Mouse (Mus musculus) brain, embryonic 14.5 days (tissue): ENCODE results near the gene Sirt5. TPM values are rescaled to one million over a fixed set of nuclear protein-coding genes. Genes with fewer than 3 reads are reported as not detected.
A peak's percentile ranks its signal among the peaks of the same experiment; 100 is the strongest.

Experiments
- DNase-seq: peaks from one replicate; pipeline ENCODE4 v3.0.0-alpha.2; 2011; ENCODE audit warnings: low read depth
- CTCF ChIP-seq: fragments of 200-500 bp; IDR thresholded peaks from 2 replicates; pipeline ENCODE4 v1.5.1; 2012; ENCODE audit warnings: inconsistent platforms, mild to moderate bottlenecking, moderate library complexity, borderline replicate concordance; ENCODE audit not compliant: insufficient read depth, insufficient read length; ENCODE audit errors: extremely low read depth
- POLR2A ChIP-seq: fragments of 200-500 bp; IDR thresholded peaks from 2 replicates; pipeline ENCODE4 v1.6.1; 2012; ENCODE audit warnings: mild to moderate bottlenecking, inconsistent platforms, borderline replicate concordance; ENCODE audit not compliant: poor library complexity, insufficient read depth, insufficient read length, severe bottlenecking; ENCODE audit errors: extremely low read depth
- polyA plus RNA-seq: library from polyadenylated mRNA; depleted of rRNA; stranded (reverse); fragments of >200 nt; gene quantifications from 2 replicates; pipeline ENCODE4 v1.2.3, GENCODE M21; 2012

Sirt5 gene
- polyA plus RNA-seq, 1 experiment, result 21.3 TPM

DNA sequence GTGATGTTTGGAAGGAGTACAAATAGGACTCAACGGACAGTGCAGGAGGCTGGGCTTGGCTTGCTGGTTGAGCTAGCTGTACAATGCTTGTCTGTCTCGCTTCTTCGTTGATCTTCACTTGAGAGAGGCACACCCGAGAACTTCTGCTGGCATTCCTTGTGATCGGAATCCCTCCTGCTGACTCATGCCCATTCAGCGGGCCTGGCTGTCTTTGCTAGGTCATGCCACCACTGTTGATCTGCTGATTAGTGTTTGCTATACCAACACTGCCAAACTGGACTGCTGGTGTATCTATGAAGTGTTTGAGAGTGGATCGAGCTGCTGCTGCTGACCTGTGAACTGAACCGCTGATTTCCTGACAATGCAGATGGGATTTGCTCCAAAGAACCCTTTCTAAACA lies 15.9 kb upstream of the Sirt5 start:
- TF ChIP-seq CTCF, result no peak
- TF ChIP-seq POLR2A, result no peak
- DNase-seq, result no peak

DNA sequence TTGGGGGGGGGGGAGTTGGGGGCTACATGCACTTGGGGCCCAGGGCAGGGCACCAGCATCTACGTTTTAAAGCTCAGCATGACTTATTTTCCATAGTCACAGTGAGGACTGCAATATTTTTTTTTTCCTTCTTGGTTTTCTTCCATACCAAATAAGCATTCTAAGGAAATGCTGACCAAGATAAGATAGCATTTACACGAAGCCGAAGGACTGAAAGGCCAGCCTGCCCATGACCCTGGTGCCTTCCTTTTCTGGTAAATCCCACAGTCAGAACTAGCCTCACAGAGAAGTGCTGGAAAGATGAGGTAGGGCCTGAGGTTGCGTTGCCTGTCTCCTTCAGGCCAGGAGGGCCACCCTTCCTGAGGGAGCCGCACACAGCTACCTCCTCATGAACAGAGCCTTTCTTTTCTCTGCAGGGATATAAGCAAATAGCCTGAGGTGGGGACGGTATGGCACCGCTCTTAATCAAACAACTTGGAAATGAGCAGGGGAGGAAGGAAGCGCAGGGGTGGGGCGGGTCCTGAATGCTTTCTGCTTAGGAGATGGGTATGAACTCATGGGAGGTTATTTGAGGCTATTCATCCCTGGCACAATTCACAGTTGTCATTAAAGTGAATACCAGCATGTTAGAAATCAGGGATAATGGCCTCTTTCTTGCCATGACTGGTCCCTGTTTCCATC lies 14.7 kb upstream of the Sirt5 start:
- TF ChIP-seq POLR2A, result no peak
- no peak for TF ChIP-seq CTCF
- no peak for DNase-seq

DNA sequence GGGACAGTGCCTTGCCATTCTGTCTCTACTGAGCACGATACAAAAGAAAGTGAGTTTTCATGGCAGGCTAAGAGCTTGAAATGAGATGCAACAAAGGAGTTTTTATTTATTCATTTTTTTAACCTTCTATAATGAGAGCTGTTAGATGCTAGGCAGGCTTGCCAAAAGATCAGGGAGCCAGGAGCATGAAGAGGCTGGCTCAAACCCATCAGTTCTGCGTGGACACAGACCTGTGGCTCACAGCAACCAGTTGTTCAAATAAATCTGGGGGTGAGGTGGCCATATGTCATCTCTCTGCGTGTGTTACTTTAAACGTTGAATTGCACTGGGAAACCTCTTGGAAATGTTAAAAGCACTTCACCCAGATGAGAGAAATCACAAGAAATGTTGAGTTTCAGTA lies 11.9 kb upstream of the Sirt5 start:
- DNase-seq, result no peak
- no peak for TF ChIP-seq CTCF
- no peak for TF ChIP-seq POLR2A

DNA sequence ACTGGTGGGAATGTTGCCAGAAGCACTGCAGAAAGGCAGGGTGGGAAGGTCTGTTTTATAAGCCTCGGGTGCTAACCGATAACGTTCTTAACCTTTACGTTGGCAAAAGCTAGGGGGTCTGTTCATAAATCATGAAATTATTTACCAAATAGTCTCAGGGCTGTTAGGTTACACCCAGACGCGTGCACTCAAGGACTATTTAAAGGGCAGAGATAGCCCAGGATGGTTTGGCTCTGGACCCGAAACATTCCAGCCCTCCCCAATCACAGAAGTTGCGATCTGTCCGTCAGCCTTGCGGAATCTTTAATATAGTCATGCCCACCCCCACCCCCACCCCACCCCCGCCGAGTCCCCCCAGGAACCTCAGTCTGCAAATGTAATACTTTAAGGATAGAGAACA lies 10.9 kb upstream of the Sirt5 start:
- no peak for DNase-seq
- TF ChIP-seq CTCF (no peak), POLR2A (no peak)

DNA sequence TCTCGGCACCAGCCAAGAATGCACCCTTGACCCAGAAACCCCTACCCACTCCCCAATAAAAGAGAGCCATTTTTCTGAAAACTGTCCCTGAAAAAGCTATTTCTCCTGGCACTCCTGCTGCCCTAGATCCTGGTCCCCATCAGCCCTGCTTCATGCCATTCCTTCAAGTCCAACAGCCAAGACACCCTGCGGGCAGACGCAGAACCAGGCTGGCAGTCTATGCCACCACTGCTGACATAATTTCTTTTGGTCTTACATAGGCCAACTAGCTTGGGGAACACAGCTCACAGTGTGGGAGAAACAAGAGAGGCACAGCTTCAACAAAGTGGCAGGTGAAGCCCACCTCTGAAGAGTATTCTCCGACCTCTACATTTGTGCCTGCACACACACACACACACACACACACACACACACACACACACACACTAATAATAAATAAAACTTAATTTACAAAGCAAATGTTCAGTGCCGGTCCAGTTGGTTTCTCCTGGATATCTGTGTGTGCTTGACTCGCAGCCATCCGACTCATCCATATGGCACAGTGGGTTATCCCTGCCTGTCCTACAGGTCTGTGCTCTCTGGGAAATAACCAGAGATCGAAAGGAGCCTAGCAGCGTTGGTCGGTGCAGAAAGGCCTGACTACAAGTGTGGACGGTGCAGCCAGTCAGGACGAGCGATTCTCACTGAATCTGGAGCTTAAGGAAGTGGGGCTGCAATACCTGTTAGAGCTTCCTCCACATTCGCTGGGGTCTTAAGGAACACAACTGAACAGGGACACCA lies 8.8 kb upstream of the Sirt5 start:
- DNase-seq, result no peak
- TF ChIP-seq POLR2A (no peak), CTCF (no peak)

DNA sequence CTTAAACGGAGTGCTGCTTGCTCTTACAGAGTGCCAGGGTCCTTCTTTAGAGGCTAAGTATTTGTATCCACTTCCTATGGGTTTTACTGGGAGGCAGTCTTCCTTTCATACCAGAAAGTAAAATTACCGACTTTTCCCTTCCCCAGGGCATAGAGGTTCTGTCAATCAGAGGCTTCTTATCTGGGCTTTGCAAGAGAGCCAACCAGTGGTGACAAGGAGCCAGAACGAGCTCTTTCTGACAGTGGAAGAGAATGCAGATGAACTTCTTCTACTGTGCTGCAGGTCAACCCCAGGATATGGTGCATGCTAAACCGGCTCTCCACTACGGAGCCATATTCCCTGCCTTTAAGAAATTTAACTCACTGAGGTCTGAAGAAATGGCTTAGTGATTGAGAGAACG lies 4.8 kb upstream of the Sirt5 start:
- DNase-seq, result no peak
- no peak for TF ChIP-seq POLR2A
- TF ChIP-seq CTCF, result no peak

DNA sequence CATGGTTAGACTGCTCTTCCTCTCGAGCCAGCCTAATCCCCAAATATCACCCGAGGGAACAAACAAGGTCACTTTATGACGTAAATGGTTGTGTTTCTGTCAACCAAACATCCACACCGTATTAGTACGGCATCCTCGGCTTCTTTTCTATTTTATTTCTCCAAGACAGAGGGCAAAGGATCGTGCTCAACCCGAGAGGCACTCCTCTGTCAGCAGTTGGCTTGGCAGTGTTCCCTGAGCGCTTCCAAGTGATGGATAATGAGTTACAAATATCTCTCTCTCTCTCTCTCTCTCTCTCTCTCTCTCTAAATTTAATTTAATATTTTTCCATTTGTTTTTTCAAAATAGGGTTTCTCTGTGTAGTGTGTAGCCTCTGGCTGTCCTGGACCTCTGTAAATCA lies 2.9 kb upstream of the Sirt5 start:
- TF ChIP-seq CTCF, result no peak
- TF ChIP-seq POLR2A, result no peak
- peak; percentile 9 for DNase-seq

DNA sequence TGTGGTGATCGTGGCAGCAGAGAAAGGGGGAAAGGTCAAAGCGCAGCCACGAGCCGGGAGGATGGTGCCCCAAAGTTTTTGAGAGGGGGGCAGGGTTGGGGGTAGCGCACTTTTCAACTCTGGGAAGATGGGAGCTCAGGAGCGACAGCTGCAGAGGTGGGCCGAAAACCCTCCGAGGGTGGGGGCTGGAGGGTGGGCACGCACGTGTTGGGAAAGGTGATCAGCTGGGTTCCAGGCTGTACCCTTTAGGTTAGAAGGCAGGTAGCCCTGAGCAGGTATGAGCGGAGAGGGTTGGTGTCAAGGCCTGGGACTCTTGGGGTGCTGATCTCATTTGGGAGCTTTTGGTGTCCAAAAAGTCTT lies 509 bp downstream of the Sirt5 start:
- no peak for TF ChIP-seq CTCF
- no peak for TF ChIP-seq POLR2A
- DNase-seq, result no peak

DNA sequence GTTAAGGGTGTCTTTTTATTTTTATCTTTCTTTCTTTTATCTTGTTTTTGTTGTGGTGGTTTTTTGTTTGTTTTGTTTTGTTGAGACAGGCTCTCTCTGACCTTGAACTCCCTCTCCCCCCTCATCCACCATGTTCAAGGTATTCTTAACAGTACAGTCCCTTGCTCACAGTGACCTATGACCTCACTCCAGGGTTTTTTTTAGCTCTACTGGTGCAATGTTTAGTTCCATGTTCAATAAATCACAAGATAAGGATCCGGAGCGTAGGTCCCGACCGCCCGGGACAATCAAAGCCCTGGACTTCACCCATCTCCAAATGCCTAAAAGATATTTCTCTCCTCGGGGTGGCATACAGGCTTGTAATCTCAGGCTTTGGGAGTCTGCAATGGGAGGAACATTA lies 4.8 kb downstream of the Sirt5 start:
- DNase-seq, result no peak
- TF ChIP-seq POLR2A, result no peak
- no peak for TF ChIP-seq CTCF

DNA sequence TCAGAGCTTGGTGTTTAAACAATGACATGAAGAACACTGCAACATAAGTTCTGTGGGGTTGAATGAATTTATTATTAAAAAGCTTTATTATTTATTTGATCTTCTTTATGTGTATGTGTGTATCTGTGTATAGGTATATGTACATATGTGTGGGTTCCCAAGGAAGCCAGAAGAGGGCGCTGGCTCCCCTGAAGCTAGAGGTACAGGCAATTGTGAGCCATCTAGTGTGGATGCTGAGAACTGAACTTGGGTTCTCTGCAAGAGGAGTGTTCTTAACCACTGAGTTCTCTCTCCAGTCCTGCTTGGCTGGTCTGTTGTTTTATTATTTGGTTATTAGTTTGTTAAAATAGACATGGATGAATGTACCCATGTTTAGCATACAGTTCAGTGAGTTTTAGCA lies 7.6 kb downstream of the Sirt5 start:
- TF ChIP-seq CTCF, result no peak
- no peak for TF ChIP-seq POLR2A
- no peak for DNase-seq

DNA sequence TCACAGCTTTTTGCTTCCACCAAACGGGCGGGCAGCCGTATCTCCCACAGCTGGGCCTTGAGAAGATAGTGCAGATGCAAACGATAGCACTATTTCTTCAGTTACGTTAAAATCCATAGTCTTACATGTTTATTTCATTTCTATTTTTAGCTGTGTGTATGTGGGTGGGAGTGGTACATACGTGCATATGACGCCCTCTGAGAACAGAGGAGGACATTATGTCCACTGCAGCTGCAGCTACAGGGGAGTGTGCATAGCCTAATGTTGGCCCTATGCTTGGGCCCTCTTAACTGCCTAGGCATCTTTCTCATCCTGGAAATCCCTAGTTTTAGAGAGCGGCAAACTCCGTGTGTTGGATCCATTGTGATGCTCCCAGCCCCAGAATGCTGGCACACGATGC lies 8.9 kb downstream of the Sirt5 start:
- DNase-seq, result no peak
- TF ChIP-seq POLR2A, result no peak
- no peak for TF ChIP-seq CTCF

DNA sequence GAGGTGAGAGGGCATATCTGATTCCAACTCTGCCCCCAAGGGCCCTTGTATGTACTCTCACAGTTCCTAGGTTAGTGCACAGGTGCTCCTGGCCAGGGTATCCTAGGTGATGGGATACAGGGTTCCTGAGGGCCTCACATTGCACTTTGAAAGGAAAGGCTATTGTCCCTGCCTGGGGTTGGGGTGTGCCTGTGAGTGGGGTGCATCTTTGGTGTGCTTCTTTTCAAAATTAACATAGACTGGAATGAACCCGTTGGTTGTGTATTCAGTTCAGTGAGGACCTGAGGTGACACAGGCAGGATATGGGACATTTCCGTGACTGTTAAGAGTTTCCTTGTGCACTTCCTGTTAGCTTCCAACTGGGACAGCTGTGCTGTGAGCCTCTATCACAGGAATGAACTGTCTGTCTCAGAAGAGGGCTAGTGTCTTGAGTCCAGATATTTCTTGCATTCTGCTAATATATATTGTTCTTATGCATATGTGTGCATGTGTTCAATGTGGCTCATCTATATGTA lies 9.7 kb downstream of the Sirt5 start:
- DNase-seq, result no peak
- no peak for TF ChIP-seq POLR2A
- no peak for TF ChIP-seq CTCF

DNA sequence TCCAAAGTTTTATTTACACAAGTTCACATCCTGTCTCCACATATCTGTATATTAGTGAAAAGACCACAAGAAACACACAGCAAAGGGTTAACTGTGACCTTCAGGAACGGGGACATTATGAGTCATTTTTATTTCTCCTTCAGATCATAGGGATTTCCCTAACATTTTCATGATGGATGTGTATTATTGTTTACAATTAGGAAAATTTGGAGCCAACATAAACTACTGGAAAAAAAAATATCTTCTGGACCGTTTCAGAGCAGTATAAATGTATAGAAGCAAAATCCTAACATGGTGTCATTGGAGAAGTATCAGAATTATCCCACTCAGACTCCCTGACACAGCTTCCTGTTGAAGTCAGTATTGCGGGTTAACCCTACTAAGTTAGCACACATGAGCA lies 14.7 kb downstream of the Sirt5 start:
- no peak for DNase-seq
- TF ChIP-seq CTCF (no peak), POLR2A (no peak)
